Mouse (Mus musculus): ENCODE data around the gene Pdk1.

Gene Pdk1

GRCm38 (mm10) chr2:71878943-71879342 lies 5.9 kb downstream of the Pdk1 start:
- Histone ChIP-seq H3K27me3 (ENCODE audit: insufficient read depth, low read length) (no peaks in the 10 kb centered on the region), H3K36me3 (ENCODE audit: insufficient read depth, low read length) (peaks cover 82% of the 10 kb centered on the region), H3K9me3 (ENCODE audit: low read length) (no peaks in the 10 kb centered on the region), H3K4me1 (replicated peaks; ENCODE audit: low read depth, low read length) (peaks cover 55% of the 10 kb centered on the region), H3K4me3 (replicated peaks; ENCODE audit: low read length) (no peak overlapping the region)
- no peak for TF ChIP-seq CTCF (conservative IDR thresholded peaks at IDR 0.05; ENCODE audit: low read length)

GRCm38 (mm10) chr2:71882914-71883651 lies 10.1 kb downstream of the Pdk1 start:
- H3K36me3 ChIP-seq (ENCODE audit: insufficient read depth, low read length) = peaks cover 92% of the 10 kb centered on the region
- TF ChIP-seq POU5F1 (IDR thresholded peaks at IDR 0.05; ENCODE audit: borderline replicate concordance, low read length) (no peak), NANOG (IDR thresholded peaks at IDR 0.05; ENCODE audit: borderline replicate concordance, low read length) (no peak), CTCF (conservative IDR thresholded peaks at IDR 0.05; ENCODE audit: low read length) (no peak)
- H3K27me3 ChIP-seq (ENCODE audit: insufficient read depth, low read length) = no peaks in the 10 kb centered on the region
- no peaks in the 10 kb centered on the region for H3K9me3 ChIP-seq (ENCODE audit: low read length)
- no peak overlapping the region for H3K4me3 ChIP-seq (replicated peaks; ENCODE audit: low read length)
- H3K4me1 ChIP-seq (replicated peaks; ENCODE audit: low read depth, low read length) = peaks cover 24% of the 10 kb centered on the region

GRCm38 (mm10) chr2:71887269-71887668 lies 14.2 kb downstream of the Pdk1 start:
- Histone ChIP-seq H3K4me3 (replicated peaks; ENCODE audit: low read length) (no peak overlapping the region), H3K36me3 (ENCODE audit: insufficient read depth, low read length) (peaks cover 97% of the 10 kb centered on the region), H3K4me1 (replicated peaks; ENCODE audit: low read depth, low read length) (peaks cover 18% of the 10 kb centered on the region; the same call in 1 of the 2 replicates), H3K9me3 (ENCODE audit: low read length) (no peaks in the 10 kb centered on the region), H3K27me3 (ENCODE audit: insufficient read depth, low read length) (no peaks in the 10 kb centered on the region)
- TF ChIP-seq NANOG (IDR thresholded peaks at IDR 0.05; ENCODE audit: borderline replicate concordance, low read length) (no peak), CTCF (conservative IDR thresholded peaks at IDR 0.05; ENCODE audit: low read length) (no peak), POU5F1 (IDR thresholded peaks at IDR 0.05; ENCODE audit: borderline replicate concordance, low read length) (no peak)

GRCm38 (mm10) chr2:71888437-71888836 lies 15.4 kb downstream of the Pdk1 start:
- H3K4me1 ChIP-seq (replicated peaks; ENCODE audit: low read depth, low read length) = peaks cover 18% of the 10 kb centered on the region; the same call in 1 of the 2 replicates
- no peaks in the 10 kb centered on the region for H3K27me3 ChIP-seq (ENCODE audit: insufficient read depth, low read length)
- H3K4me3 ChIP-seq (replicated peaks; ENCODE audit: low read length) = no peak overlapping the region
- TF ChIP-seq POU5F1 (IDR thresholded peaks at IDR 0.05; ENCODE audit: borderline replicate concordance, low read length) (no peak), CTCF (conservative IDR thresholded peaks at IDR 0.05; ENCODE audit: low read length) (no peak), NANOG (IDR thresholded peaks at IDR 0.05; ENCODE audit: borderline replicate concordance, low read length) (no peak)
- H3K9me3 ChIP-seq (ENCODE audit: low read length) = no peaks in the 10 kb centered on the region
- peaks cover 97% of the 10 kb centered on the region for H3K36me3 ChIP-seq (ENCODE audit: insufficient read depth, low read length)

GRCm38 (mm10) chr2:71891536-71891935 lies 18.5 kb downstream of the Pdk1 start:
- Histone ChIP-seq H3K27me3 (ENCODE audit: insufficient read depth, low read length) (no peaks in the 10 kb centered on the region), H3K4me1 (replicated peaks; ENCODE audit: low read depth, low read length) (peaks cover 16% of the 10 kb centered on the region; the same call in 1 of the 2 replicates)
- TF ChIP-seq CTCF (conservative IDR thresholded peaks at IDR 0.05; ENCODE audit: low read length) (no peak), NANOG (IDR thresholded peaks at IDR 0.05; ENCODE audit: borderline replicate concordance, low read length) (no peak), POU5F1 (IDR thresholded peaks at IDR 0.05; ENCODE audit: borderline replicate concordance, low read length) (no peak)

GRCm38 (mm10) chr2:71892741-71893349 lies 19.8 kb downstream of the Pdk1 start:
- Histone ChIP-seq H3K36me3 (ENCODE audit: insufficient read depth, low read length) (peaks cover 94% of the 10 kb centered on the region), H3K4me1 (replicated peaks; ENCODE audit: low read depth, low read length) (peaks cover 29% of the 10 kb centered on the region), H3K9me3 (ENCODE audit: low read length) (no peaks in the 10 kb centered on the region), H3K4me3 (replicated peaks; ENCODE audit: low read length) (no peak overlapping the region), H3K27me3 (ENCODE audit: insufficient read depth, low read length) (no peaks in the 10 kb centered on the region)
- TF ChIP-seq POU5F1 (IDR thresholded peaks at IDR 0.05; ENCODE audit: borderline replicate concordance, low read length) = no peak
- TF ChIP-seq CTCF (conservative IDR thresholded peaks at IDR 0.05; ENCODE audit: low read length) = no peak
- TF ChIP-seq NANOG (IDR thresholded peaks at IDR 0.05; ENCODE audit: borderline replicate concordance, low read length) = no peak

More at GRCm38 (mm10) chr2:71891536-71891935, 18.5 kb downstream of the Pdk1 start:
- Histone ChIP-seq H3K4me3 (replicated peaks; ENCODE audit: low read length) (no peak overlapping the region), H3K9me3 (ENCODE audit: low read length) (no peaks in the 10 kb centered on the region), H3K36me3 (ENCODE audit: insufficient read depth, low read length) (peaks cover 94% of the 10 kb centered on the region)

GRCm38 (mm10) chr2:71895596-71896286 lies 22.7 kb downstream of the Pdk1 start:
- TF ChIP-seq CTCF (conservative IDR thresholded peaks at IDR 0.05; ENCODE audit: low read length) = no peak
- TF ChIP-seq NANOG (IDR thresholded peaks at IDR 0.05; ENCODE audit: borderline replicate concordance, low read length) = no peak
- no peak for TF ChIP-seq POU5F1 (IDR thresholded peaks at IDR 0.05; ENCODE audit: borderline replicate concordance, low read length)
- no peaks in the 10 kb centered on the region for H3K27me3 ChIP-seq (ENCODE audit: insufficient read depth, low read length)
- H3K4me3 ChIP-seq (replicated peaks; ENCODE audit: low read length) = no peak overlapping the region
- no peaks in the 10 kb centered on the region for H3K9me3 ChIP-seq (ENCODE audit: low read length)
- H3K36me3 ChIP-seq (ENCODE audit: insufficient read depth, low read length) = peaks cover 91% of the 10 kb centered on the region
- H3K4me1 ChIP-seq (replicated peaks; ENCODE audit: low read depth, low read length) = peaks cover 38% of the 10 kb centered on the region

GRCm38 (mm10) chr2:71897420-71897819 lies 24.4 kb downstream of the Pdk1 start:
- H3K9me3 ChIP-seq (ENCODE audit: low read length) = no peaks in the 10 kb centered on the region
- H3K4me1 ChIP-seq (replicated peaks; ENCODE audit: low read depth, low read length) = peaks cover 42% of the 10 kb centered on the region
- no peak overlapping the region for H3K4me3 ChIP-seq (replicated peaks; ENCODE audit: low read length)
- TF ChIP-seq NANOG (IDR thresholded peaks at IDR 0.05; ENCODE audit: borderline replicate concordance, low read length) (no peak), POU5F1 (IDR thresholded peaks at IDR 0.05; ENCODE audit: borderline replicate concordance, low read length) (no peak), CTCF (conservative IDR thresholded peaks at IDR 0.05; ENCODE audit: low read length) (no peak)
- no peaks in the 10 kb centered on the region for H3K27me3 ChIP-seq (ENCODE audit: insufficient read depth, low read length)
- H3K36me3 ChIP-seq (ENCODE audit: insufficient read depth, low read length) = peaks cover 92% of the 10 kb centered on the region

All from E14TG2a.4 (cell line).